Mouse (Mus musculus): Measurements from ENCODE around the gene Cntnap2. TPM values are rescaled to one million over a fixed set of nuclear protein-coding genes. Genes with fewer than 3 reads are reported as not detected.

Gene Cntnap2
- total RNA-seq, 2 experiments from 2014 or later, result not detected

- no peak for ATAC-seq (replicated peaks; ENCODE audit: low FRiP score, poor library complexity, severe bottlenecking)
Observed at GRCm38 (mm10) chr6:47317253-47317652, 2258.1 kb downstream of the Cntnap2 start.

- ATAC-seq (replicated peaks; ENCODE audit: low FRiP score, poor library complexity, severe bottlenecking), result no peak
Observed at GRCm38 (mm10) chr6:47318705-47319104, 2259.5 kb downstream of the Cntnap2 start.

DNA sequence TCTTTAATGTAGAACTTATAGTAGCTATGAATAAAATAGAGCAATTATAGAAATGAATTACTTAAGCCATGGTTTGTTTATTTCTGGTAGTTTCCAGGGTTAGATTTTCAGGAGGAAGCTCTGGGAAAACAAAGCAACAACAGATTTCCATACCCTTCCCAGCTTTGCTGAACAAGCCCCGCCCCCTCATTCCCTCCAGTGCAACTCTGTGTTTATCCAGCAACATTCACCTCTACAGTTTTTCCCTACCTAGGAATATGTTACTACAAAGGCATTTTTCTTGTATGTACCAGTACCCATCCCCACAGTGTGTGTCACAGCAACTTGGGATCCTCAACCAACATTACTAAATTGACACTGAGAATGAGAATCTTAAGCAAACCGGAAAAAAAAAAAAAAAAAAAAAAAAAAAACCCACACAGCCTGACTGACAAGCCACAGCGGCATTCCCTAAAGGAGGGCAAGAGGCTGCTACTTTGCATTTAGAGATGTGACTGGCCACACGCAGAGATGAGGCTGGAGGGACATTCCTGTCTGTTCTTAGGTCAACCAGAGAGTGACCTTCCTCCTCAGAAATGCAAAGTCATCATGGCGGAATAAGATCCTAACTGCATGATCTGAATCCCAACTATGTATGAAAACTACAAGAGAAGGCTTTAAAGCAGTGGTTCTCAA lies 2260.3 kb downstream of the Cntnap2 start:
- ATAC-seq (replicated peaks; ENCODE audit: low FRiP score, poor library complexity, severe bottlenecking), result no peak

- no peak for ATAC-seq (replicated peaks; ENCODE audit: low FRiP score, poor library complexity, severe bottlenecking)
Observed at GRCm38 (mm10) chr6:47323169-47323835, 2264.1 kb downstream of the Cntnap2 start.

- ATAC-seq (replicated peaks; ENCODE audit: low FRiP score, poor library complexity, severe bottlenecking), result no peak
Observed at GRCm38 (mm10) chr6:47323886-47324285, 2264.7 kb downstream of the Cntnap2 start.

- no peak for ATAC-seq (replicated peaks; ENCODE audit: low FRiP score, poor library complexity, severe bottlenecking)
Observed at GRCm38 (mm10) chr6:47328281-47328680, 2269.1 kb downstream of the Cntnap2 start.

GRCm38 (mm10) chr6:47329212-47329611 lies 2270.1 kb downstream of the Cntnap2 start:
- ATAC-seq (replicated peaks; ENCODE audit: low FRiP score, poor library complexity, severe bottlenecking), result no peak

GRCm38 (mm10) chr6:47333016-47333415 lies 2273.9 kb downstream of the Cntnap2 start:
- no peak for ATAC-seq (replicated peaks; ENCODE audit: low FRiP score, poor library complexity, severe bottlenecking)

- no peak for ATAC-seq (replicated peaks; ENCODE audit: low FRiP score, poor library complexity, severe bottlenecking)
Observed at GRCm38 (mm10) chr6:47334377-47334776, 2275.2 kb downstream of the Cntnap2 start.

DNA sequence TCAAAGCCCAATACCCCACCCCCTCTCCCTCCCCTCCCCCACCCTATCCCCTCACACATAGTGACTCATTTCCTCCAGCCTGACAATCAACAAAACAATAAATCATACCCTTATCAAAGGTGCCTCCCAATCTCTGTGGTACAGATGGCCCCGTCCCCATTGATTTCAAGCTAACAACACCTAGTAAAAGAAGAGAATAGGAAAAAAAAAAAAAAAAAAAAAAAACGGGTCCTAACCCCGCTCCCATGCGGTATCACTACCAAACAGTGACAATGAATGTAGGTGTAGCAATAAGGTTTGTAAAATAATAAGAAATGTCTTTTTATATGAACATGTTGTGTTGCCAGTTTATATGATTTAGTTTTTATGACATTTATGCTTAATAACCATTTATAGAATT lies 2278.1 kb downstream of the Cntnap2 start:
- ATAC-seq (replicated peaks; ENCODE audit: low FRiP score, poor library complexity, severe bottlenecking), result no peak

GRCm38 (mm10) chr6:47338113-47338512 lies 2279.0 kb downstream of the Cntnap2 start:
- no peak for ATAC-seq (replicated peaks; ENCODE audit: low FRiP score, poor library complexity, severe bottlenecking)

DNA sequence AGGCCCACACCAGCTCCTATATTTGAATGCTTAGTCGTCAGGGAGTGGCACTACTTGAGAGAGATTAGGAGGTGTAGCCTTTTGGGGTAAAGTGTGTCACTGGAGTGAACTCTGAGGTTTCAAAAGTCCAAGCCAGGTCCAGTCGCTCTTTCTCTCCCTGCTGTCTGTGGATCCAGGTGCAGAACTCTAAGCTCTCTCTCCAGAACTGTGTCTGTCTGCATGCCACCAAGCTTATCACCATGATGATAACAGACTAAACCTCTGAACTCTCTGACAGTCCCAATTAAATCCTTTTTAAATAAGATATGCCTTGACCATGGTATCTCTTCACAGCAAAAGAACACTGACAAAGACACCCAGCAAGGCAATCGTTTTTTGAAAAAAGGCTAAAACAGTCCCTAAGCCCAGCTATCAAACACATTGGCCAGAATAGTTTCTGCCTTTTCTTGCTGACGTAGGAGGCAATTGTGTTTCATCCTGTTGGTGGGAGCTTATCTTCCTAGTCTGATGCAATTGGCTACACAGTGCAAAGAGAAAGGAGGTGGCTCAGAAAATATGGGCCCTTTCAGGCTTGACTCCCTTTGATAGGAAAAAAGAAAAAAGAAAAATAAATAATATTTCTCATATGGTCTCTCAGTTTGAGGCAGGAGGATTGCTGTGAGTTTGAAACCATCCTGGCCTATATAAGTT lies 2281.8 kb downstream of the Cntnap2 start:
- no peak for ATAC-seq (replicated peaks; ENCODE audit: low FRiP score, poor library complexity, severe bottlenecking)

GRCm38 (mm10) chr6:47341503-47341884 lies 2282.3 kb downstream of the Cntnap2 start:
- ATAC-seq (replicated peaks; ENCODE audit: low FRiP score, poor library complexity, severe bottlenecking), result no peak

GRCm38 (mm10) chr6:47343245-47343644 lies 2284.1 kb downstream of the Cntnap2 start:
- no peak for ATAC-seq (replicated peaks; ENCODE audit: low FRiP score, poor library complexity, severe bottlenecking)

- ATAC-seq (replicated peaks; ENCODE audit: low FRiP score, poor library complexity, severe bottlenecking), result no peak
Observed at GRCm38 (mm10) chr6:47344696-47345095, 2285.5 kb downstream of the Cntnap2 start.

DNA sequence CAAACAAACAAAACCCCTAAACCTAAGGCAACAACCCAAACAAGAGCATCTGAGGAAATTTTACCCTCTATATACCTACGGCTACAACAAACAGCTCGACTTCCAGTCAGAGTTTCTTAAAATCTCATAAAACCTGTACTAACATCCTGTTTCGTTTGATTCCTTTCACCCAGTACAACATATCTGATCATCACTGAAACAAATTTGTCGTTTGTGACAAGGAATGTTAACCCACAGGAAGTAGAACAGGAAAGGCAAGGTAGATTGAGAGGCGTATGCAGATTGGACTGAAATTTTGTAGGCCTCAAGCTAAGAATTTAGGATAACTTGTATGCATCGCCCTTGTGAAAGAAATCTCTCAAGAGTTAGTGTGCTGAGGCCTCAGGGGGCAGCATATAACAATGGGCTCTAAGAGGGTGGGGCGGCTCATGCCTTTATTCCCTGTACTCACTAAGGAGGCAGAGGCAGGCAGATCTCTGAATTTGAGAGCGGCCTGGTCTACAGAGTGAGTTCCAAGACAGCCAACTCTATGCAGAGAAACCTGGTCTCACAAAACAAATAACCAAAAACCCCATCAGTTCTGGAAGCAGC lies 2291.0 kb downstream of the Cntnap2 start:
- no peak for ATAC-seq (replicated peaks; ENCODE audit: low FRiP score, poor library complexity, severe bottlenecking)
